Mouse (Mus musculus): ENCODE measurements around the gene Dnah7c. TPM values are rescaled to one million over a fixed set of nuclear protein-coding genes. Genes with fewer than 3 reads are reported as not detected.
A peak's percentile ranks its signal among the peaks of the same experiment; 100 is the strongest.
"Not testable (repeated sequence)": the region's sequence is repeated elsewhere in the genome, so short reads cannot be mapped to it uniquely, and the experiment has no call there.

Dnah7c gene
- total RNA-seq, 4 experiments from 2014 or later = 0.03 to 0.27 (median 0.14) TPM; not detected in 1

DNA sequence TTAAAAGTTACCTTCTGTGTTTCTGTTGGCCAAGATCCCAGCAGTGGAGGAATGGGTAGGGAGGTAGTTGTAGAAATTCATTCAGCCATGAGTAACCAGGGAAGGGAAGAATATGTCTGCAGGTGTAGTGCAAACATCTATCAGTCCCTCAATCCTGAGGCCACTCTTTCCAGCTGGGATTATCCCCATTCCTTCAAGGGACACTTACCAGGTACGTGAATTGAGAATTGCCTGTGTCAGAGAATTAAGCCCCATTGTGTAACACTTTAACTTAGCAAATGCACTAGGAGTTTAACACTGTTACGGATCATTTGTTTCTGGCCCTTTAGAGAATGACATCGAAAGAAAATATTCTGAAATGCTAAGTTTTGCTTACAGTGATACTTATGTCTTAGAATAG is 304.3 kb downstream of the Dnah7c start:
- DNase-seq (ENCODE audit: low spot score) = not testable (repeated sequence)

DNA sequence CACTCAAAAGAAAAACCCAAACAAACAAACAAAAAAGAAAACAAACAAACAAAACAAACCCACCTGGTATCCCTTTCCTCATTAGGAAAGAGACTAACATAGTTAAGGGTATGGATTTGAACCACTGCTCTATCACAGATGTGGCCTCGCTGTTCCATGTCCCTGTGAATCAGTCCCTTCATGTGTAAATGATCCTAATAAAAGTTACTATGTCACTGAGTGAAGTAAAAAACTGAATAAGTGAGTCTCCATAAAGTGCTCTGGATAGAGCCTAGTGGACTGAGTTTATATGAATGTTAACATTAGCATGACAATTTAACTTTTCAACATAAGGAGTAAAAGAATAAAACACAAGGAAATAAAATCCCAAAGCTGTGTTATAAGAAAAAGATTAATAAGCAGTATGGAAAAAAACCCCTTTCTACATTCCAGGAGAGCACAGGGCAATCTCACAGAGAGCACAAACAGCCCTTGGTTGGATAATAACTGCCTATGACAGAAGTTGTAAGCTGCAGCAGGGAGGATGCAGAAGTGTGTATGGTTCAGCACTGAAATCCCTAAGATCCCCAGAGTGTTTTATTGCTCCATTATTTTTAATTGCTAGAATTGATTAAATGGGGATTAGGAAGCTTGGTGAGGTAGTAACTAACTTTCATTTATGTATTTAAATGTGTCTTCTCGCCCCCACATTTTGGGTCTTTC is 308.2 kb downstream of the Dnah7c start:
- DNase-seq (ENCODE audit: low spot score) = not testable (repeated sequence)

DNA sequence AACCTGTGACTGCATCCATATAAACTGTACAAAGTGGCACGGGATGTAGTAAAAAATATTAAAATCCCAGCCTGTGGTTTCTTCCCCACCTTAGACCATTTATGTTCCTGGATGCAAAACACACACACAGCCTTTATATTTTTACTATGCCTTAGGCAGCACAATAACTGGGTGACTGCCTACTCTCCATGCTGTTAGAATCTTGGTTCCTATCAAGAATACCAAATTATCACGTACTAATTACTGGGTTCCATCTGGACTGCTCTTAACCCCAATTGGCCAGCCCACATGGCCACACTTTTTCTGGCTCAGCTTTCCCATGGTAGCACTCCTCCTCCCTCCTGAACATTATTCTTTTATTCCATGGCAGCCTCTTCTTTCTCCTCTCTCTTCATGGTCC is 309.1 kb downstream of the Dnah7c start:
- not testable (repeated sequence) for DNase-seq (ENCODE audit: low spot score)

DNA sequence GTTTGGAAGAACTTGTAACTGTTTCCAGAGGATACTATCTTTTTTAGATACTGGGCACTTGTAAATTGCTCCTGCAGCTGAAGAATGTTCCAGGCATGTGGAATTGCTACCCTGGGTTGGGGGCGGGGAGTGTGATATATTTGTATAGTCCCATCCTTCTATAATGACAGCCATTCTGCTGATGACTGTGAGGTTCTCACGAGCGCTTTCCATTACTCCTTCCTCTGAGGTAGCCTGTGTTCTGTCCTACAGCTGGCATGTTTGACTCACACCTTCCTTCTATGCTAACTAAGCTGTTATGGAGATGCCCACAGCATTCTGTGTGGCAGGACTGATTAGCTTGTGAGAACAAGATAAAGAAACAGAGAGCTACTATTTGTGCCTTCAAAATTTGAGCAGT is 339.2 kb downstream of the Dnah7c start:
- DNase-seq (ENCODE audit: low spot score) = not testable (repeated sequence)

DNA sequence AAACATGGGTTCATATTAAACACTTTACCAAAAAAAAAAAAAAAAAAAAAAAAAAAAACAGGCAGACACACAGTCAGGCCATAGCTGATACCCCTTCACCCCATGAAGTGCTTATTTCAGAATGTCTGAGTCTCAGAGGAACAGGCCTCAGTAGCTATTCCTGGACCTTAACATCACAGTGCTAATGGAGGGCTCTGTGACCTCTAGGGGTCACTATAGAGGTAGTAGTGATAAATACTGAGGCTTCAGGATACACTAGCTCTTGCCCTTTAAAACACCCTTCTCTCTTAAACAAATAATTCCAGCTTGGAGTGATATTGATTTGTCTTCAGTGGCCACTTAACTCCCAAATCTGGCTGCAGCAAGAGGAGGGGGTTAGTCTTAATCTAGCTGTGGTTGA is 343.9 kb downstream of the Dnah7c start:
- not testable (repeated sequence) for DNase-seq (ENCODE audit: low spot score)

DNA sequence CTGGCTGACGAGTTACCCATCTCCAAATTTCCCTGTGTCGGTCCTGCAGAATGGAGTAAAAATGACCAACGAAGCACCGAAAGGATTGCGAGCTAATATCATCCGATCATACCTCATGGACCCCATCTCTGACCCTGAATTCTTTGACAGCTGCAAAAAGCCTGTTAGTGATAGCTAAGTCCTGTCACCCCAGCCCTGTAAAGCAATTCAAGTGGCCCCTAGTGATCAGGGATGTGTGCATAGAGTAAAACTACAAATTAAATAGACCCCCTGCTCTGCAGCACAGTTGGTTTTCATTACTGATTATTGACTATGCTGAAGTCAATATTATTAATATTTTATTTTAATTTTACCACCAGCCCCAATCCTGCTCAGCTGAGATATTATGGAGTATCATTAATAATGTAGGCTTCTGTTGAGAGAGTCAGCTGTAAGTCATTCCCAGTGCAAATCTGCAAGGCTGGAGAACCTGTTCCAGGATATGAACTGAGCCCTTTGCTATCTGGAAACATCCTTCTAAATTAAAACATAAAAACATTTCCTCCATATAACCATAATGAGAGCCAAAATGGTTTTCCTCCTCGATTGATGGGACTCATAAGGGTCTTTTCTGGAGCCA is 344.8 kb downstream of the Dnah7c start:
- DNase-seq (ENCODE audit: low spot score) = not testable (repeated sequence)

DNA sequence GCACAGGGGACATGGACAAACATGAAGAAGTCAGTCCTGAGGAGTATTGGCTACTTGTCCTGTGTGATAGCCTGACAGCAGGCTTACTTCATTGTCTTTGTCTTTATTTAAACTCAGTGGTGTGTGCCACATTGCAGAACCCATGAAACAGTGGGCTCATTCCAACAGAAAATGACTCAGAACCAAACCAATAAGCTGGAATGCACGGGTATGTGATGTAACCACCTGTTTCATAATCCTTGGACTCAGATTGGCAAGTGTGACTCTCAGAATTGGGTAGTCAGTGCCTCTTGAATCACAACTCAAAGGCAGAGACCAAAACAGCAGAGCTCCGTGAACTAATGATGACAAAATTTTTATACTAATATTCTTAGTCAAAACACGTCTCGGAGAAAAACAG is 356.8 kb downstream of the Dnah7c start:
- DNase-seq (ENCODE audit: low spot score) = not testable (repeated sequence)

DNA sequence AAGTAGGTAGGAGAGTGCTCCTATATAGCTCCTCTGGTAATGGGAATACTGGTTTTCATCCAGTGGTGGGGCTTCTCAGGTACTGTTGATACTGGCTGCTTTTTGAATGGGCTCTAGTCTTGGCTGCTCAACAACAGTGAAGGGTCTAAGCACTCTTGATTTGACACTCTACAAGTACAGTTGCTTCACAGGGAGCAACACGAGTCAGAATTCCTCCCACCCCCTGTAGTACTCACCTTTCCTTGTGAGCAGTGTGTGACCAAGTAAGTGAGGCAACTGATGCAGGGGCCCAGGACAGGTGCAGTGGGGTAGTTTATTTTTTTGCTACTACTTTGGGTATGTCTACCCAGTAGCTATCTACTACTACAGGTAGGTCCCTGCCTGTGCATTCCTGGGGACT is 379.7 kb downstream of the Dnah7c start:
- DNase-seq (ENCODE audit: low spot score) = no peak

DNA sequence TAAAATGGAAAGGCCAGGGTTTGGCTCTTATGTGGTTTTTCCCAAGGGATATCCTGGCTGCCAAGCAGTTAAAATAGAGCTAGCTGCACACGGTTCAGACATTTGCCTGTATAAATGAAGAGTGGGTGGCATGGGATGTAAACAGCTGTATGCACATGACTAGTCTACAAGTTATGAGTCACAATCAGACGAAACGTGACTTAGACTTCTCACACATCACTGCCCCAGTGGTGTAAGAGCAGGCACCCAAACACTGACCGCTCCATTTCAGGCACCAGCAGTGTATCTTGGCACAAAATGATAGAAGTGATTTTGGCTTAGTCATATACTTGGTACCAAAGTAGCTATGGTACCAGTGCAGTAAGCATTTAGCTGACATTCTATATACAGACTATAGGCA is 383.2 kb downstream of the Dnah7c start:
- DNase-seq (ENCODE audit: low spot score) = not testable (repeated sequence)

DNA sequence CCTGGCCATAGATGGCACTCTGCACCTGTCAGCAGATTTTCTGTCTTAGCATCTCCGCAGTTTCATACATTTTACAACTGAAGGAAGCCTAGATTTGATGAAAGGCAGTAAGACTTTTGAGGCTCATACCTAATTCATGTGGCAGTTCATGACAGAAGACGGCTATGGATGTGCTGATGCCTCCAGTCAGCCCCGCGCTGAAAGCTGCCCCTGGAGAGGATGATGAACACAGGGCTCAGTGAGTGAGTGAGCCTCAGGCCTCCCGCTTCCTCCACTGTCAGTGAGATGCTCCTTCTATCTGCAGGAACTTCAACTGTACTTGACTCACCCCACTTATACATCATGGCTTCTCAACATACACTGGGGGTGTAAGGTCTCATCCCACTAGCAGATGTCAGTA is 392.5 kb downstream of the Dnah7c start:
- no peak for DNase-seq (ENCODE audit: low spot score)

DNA sequence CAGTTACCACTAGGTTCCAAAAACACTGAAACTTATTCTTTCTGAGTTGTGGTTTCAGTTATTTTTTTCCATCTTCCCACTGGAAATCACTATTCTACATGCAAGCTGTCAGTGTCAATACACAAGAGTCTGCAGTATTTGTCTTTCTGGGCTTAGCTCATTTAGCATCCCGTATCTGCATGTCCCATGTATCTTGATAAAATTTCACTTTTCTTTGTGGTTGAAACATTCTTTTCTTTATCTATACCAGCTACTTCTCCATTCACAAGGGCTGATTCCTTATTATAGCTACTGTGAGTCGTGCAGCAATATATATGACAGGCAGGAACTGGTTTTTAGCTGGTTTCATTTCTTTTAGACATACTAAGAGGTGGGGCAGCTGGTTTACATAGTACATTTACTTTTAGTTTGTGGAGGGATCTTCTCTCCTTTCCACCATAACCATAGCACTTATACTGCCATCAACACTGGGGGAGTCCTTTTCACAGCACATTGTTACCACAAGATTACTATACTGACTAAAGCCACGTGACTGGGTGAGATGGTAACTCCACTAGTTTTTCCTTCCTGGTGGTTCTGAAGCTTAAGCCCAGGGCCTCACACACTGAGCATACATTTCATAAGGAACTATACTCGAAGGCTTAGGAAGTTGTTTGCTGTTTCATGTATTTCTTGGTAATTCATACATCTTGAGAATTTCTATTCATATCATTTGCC is 397.0 kb downstream of the Dnah7c start:
- DNase-seq (ENCODE audit: low spot score) = no peak

DNA sequence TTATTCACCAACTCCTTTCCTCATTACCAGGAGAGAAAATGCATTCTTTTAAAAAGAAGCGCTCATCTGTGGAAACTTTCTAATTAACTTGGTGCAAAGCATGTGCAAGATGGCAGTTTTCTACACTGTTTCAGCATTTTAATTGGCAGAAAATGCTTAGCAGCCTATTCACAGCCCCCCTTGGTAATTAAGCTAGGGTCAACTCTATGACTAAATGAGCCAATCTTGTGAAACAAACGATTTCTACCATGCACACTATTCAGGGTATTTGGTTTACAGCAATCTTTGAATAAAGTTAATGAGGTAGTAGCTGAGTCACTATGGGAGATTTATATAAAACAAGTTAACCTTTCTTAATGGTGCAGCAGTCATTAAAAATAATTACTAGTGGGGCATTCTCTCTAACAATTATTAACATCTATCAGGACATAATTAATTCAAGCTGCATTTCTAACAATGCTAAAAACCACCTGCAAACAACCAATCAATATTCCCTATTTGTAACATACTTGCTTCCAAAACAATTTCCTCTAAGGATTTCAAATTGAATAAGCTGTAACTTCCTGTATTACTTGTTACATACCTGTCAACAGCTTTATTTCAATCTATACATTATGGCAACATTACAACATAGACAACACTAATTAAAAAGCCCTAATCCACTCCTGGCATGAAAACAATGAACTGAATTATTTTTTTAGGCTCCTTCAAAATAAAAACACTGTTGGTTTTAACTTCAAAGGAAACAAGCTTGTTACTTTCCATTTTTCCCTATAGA is 404.9 kb downstream of the Dnah7c start:
- DNase-seq (ENCODE audit: low spot score) = no peak

DNA sequence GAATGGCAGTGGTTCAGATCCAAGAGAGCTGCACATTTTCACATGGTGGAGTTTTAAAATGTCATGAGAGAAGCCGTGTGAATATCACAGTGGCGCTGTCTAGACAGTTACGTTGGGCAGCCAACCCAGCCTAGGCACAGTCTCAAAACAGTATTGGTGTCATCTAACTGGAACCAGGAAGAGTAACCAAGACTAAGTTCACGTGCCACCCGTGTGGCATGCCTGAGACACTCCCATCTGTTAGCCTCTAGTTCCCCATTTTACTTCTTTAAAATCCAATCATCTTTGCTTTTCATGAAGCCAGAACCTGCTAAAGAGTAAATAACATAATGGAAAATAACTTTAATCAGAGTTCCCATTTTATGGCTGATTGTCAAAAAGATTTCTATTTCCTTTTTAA is 406.5 kb downstream of the Dnah7c start:
- peak; percentile 5 for DNase-seq (ENCODE audit: low spot score)

DNA sequence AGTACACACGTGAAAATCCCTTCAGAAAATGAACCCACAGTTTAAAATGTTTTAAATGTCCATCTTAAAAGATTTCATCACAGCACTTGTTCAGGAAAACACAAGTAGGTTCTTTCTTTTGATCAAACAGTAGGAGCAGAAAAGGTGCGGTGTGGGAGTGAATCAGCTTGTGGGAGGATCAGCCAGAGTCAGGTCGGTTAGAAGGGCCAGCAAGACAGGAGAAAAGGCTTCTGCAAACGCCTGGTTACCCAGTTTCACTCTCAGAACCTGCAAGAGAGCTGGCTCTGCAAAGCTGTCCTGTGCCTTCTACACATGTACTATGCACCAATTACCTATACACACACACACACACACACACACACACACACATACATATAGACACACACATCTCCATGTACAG is 418.0 kb downstream of the Dnah7c start:
- no peak for DNase-seq (ENCODE audit: low spot score)

DNA sequence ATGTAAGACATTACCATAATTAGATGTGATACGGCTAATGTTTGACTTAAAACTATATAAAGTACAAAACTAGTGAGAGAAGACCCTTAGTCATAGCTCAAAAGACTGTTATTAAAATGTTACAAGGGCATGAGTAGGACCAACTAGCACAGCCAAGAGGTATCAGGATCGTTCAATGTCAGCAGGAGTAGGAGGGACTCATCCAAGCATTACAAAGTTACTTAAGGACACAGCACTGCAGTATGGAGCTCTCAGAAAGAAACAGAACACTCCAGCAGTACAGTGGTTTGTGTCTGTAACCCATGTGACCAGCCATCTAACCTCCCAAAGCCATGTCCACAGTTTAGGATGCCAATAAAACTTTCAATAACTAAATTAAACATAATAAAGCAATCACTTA is 418.9 kb downstream of the Dnah7c start:
- no peak for DNase-seq (ENCODE audit: low spot score)

DNA sequence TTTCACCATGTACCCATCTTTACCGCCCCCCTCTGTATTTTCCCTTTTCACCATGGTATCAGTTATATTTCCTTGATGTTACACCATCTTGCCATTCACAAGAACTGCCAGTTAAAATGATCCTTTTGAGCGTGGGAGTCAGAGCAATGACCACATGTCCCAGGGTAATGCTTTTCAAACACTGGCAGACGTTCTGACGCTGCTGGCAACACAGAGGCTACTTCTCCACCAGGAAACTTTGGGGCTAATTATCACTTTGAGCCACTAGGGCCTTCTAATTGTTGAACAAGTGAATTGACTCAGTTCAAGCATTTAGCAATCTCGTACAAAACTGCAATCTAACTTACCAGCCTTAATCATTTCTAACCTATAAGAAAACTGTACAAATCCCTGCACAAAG is 419.8 kb downstream of the Dnah7c start:
- DNase-seq (ENCODE audit: low spot score) = no peak

DNA sequence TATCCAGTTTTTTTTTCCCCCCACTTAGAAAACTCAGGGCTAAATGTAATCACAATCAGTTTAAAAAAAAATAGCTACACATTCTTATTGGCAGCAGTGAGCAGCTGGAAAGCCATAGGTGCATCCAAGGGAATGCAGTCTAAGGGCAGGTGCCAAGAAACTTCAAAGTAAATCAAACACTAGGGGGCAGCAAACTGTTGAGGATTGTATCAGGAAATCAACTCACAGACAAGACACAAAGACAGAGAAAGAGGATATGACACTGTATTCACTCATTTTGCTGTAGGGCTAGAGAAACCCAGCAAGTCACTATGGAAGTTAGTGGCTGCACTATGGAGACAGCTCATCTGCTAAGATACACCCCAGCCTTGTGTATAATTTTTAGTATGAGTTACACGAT is 424.4 kb downstream of the Dnah7c start:
- DNase-seq (ENCODE audit: low spot score) = peak; percentile 91

DNA sequence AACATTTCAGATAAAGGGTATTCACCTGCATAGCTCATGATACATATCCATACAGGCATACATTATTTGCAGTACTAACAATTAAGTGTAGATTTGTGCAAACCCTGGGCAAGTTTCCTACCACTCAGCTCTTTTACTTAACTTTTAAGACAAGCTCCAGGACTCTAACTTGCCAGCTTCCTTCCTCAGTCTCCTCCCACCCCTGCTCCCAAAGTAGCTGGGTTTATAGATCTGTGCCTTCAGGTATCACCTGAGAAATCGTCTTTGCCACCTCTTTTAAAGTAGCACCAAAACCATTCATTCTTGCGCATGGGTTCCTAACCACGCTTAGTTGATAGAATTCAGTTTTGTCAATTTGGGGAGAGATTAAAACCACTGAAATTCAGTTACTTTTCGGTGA is 426.2 kb downstream of the Dnah7c start:
- DNase-seq (ENCODE audit: low spot score) = no peak

DNA sequence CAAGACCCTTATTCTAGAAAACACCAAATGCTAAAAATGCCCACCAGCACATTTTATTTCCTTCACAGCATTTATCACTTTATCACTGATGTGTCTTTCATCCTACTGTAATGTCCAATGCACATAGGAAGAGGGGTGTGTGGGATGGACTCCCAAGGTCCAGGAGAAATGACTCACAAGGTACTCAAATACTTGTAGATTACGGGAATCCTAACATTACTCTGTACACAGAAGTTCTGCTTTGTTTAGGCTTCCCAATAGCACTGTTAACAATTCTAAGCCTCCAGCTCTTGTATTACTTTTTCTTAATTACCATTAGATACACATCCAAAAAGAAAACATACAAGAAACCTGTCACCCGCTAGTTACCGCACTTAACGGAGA is 426.8 kb downstream of the Dnah7c start:
- DNase-seq (ENCODE audit: low spot score) = no peak

DNA sequence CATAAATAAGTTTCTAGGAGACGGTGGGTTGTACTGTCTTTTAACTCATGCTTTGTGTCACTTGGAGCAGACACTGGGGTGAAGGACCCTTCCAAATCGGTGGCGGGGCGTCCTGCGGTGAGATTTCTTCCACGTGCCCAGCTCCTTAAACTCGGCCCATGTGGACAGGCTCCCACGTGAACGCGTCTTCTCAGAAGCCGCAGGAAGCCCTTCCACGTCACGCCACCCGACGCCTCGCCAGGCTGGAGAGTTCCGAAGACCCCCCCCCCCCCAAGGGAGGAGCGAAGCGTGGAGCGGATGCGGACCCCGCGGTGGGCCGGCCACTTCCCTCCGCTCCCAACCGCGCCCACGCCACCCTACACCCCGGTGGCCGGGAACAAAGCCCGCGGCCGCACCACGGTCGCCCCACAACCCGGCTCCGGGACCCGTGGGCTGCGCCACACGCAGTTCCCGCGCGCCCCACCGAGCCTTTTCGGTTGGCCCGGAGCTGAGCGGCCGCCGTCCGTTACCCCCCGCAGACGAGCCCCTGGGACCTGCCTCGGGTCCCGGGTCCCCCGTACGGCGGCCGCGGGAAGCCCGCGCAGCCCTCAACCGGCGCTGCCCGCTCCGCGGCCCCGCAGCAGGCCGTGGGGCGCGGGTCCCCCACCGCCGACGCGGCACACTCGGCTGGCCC is 427.3 kb downstream of the Dnah7c start:
- DNase-seq (ENCODE audit: low spot score) = peak; percentile 51

DNA sequence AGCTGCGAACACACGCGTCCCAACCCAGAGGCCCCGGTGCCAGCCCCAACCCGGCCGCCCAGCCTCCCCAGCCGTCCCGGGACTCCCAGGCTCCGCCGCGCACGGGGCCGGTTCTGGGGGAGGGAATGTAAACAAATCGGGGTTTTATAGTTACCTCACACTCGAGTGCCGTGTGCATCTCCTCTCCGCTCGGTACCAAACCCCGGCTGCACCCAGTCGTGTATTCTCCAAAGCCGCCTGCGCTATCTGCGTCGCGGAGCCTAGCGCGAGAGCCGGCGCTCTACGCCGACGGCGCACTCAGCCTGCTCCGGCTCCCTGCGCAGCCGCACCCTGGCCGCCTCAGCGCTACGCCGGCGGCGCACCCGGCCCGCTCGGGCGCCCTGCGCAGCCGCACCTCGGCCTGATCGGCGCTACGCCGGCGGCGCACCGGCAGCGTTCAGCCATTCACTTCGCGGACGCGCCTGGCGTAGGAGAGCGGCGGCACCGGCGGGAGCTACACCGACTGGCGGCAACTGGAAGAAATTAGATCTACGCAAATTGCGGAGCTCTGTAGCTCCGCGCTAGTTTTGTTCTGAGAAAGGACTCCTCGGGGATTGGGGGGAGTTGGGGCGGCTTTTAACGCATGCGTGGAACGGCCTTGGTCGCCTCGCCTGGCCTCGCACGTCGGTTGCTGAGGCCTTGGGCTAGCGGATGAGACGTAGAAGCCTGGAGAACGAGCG is 428.1 kb downstream of the Dnah7c start:
- DNase-seq (ENCODE audit: low spot score) = peak; percentile 96

Data from heart, adult 8-10 months (tissue).